13 mouse cellular contexts compared by ENCODE assay signal in the genomic region with DNA sequence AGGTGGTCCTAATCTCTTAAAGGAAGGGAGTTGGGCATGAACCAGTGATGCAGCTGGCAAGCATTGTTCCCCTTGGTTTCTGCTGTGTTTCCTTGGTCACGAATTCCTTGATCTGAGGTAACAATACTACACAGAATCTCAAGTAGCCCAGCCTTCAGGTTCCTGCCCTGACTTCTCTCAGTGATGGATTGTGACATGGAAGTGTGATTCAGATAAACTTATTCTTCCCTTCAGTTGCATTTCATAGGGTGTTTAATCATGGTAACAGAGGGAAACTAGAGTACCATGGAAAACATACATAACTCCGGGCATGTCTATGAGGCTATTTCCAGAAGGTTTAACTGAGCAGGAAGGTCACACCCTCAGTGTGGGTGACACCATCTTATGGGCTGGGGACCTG. TPM values are rescaled to one million over a fixed set of nuclear protein-coding genes. Genes with fewer than 3 reads are reported as not detected.
DNase-seq lines count a peak whose midpoint lies in the region; ATAC-seq and TF ChIP-seq lines count a peak whose summit lies in the region.
"Had no signal": no experiment of that assay in that cellular context is flagged by ENCODE, and none has a peak within 500 bp of the region (broad histone marks: within the 10 kb centered on the region; RNA-seq: fewer than 3 reads in every experiment).

A gene (minus strand): TSS at position 101 of the 400 bp plus-strand sequence.

- DNase-seq in kidney, adult 2 months, result no peak
- no peak for DNase-seq in kidney, postnatal 4 days
- no peak for DNase-seq in spleen, adult 2 months (ENCODE audit: low read depth in 1 of 2, low spot score in 2 of 2)
- no peak for DNase-seq in spleen, postnatal 36 days (ENCODE audit: low spot score in 2 of 2)
- DNase-seq in right cerebral cortex, postnatal 14 days, result no peak
- no peak for DNase-seq in gastrocnemius, adult 8-10 months (ENCODE audit: low spot score in 2 of 2)
- DNase-seq: cerebellum, adult 9-11 months; heart, adult 2 months; thymus, postnatal 14 days had no signal

- no peak within 1 kb of the TSS for H3K9ac ChIP-seq in embryonic facial prominence, embryonic 15.5 days
- H3K9ac ChIP-seq in stomach, embryonic 14.5 days (replicated peaks; ENCODE audit: low read depth, low read length), result no peak within 1 kb of the TSS

- no peak for ATAC-seq in embryonic facial prominence, embryonic 15.5 days (ENCODE audit: insufficient number of reproducible peaks, low FRiP score, low TSS enrichment, low read depth)
- no peak for ATAC-seq in stomach, embryonic 14.5 days (ENCODE audit: insufficient number of reproducible peaks, insufficient read depth, low FRiP score, low read depth)
- ATAC-seq: activated CD4-positive, CD25-positive, alpha-beta regulatory T cell, adult 4 months had no signal

- no peak within 1 kb of the TSS for H3K4me2 ChIP-seq in embryonic facial prominence, embryonic 15.5 days (replicated peaks)
- no peak within 1 kb of the TSS for H3K4me2 ChIP-seq in stomach, embryonic 14.5 days (replicated peaks; ENCODE audit: low read depth, low read length)

- H3K36me3 ChIP-seq in kidney, adult 2 months (ENCODE audit: control insufficient read depth, insufficient read depth, low read length), result no peaks in the 10 kb centered on the region
- H3K36me3 ChIP-seq in spleen, adult 2 months (ENCODE audit: control insufficient read depth, insufficient read depth, low read length), result no peaks in the 10 kb centered on the region
- H3K36me3 ChIP-seq in embryonic facial prominence, embryonic 15.5 days, result no peaks in the 10 kb centered on the region
- H3K36me3 ChIP-seq in stomach, embryonic 14.5 days (ENCODE audit: control insufficient read depth, insufficient read depth, low read length), result no peaks in the 10 kb centered on the region

- H3K9me3 ChIP-seq in embryonic facial prominence, embryonic 15.5 days (replicated peaks), result no peaks in the 10 kb centered on the region
- no peaks in the 10 kb centered on the region for H3K9me3 ChIP-seq in stomach, embryonic 14.5 days (ENCODE audit: control insufficient read depth, low read depth, low read length)

- H3K27me3 ChIP-seq in kidney, adult 2 months (replicated peaks; ENCODE audit: control insufficient read depth, insufficient read depth, low read length), result no peaks in the 10 kb centered on the region
- H3K27me3 ChIP-seq in spleen, adult 2 months (ENCODE audit: control insufficient read depth, insufficient read depth, low read length), result no peaks in the 10 kb centered on the region
- H3K27me3 ChIP-seq in embryonic facial prominence, embryonic 15.5 days, result no peaks in the 10 kb centered on the region
- H3K27me3 ChIP-seq in stomach, embryonic 14.5 days (ENCODE audit: control insufficient read depth, insufficient read depth, low read length), result no peaks in the 10 kb centered on the region
- H3K27me3 ChIP-seq: CH12.LX had no signal

- no peak for TF ChIP-seq POLR2A in kidney, adult 2 months (IDR thresholded peaks at IDR 0.05; ENCODE audit: low read depth, low read length)
- TF ChIP-seq POLR2A in spleen, adult 2 months (IDR thresholded peaks at IDR 0.05; ENCODE audit: low read depth, low read length), result no peak

- no peak within 1 kb of the TSS for H3K27ac ChIP-seq in kidney, adult 2 months (ENCODE audit: insufficient read depth, low read depth, low read length)
- H3K27ac ChIP-seq in spleen, adult 2 months (ENCODE audit: insufficient read depth, low read length), result no peak within 1 kb of the TSS
- H3K27ac ChIP-seq in embryonic facial prominence, embryonic 15.5 days (replicated peaks), result no peak within 1 kb of the TSS
- H3K27ac ChIP-seq in stomach, embryonic 14.5 days (ENCODE audit: low read length), result no peak within 1 kb of the TSS
- H3K27ac ChIP-seq: heart, adult 2 months had no signal

- H3K4me3 ChIP-seq in kidney, adult 2 months (ENCODE audit: insufficient read depth, low read depth, low read length), result no peak within 1 kb of the TSS
- no peak within 1 kb of the TSS for H3K4me3 ChIP-seq in spleen, adult 2 months (ENCODE audit: extremely low read depth, insufficient read depth, insufficient read length)
- H3K4me3 ChIP-seq in embryonic facial prominence, embryonic 15.5 days (replicated peaks), result no peak within 1 kb of the TSS
- H3K4me3 ChIP-seq in stomach, embryonic 14.5 days (ENCODE audit: low read depth, low read length), result no peak within 1 kb of the TSS
- H3K4me3 ChIP-seq: heart, adult 2 months had no signal

- WGBS in kidney, adult 2 months, result 84% methylated on average over 2 of the region's 2 CpGs
- 92% methylated on average over 2 of the region's 2 CpGs for WGBS in spleen, adult 2 months
- 88% methylated on average over 2 of the region's 2 CpGs for WGBS in embryonic facial prominence, embryonic 15.5 days
- WGBS in stomach, embryonic 14.5 days, result 89% methylated on average over 2 of the region's 2 CpGs

- no peak for TF ChIP-seq CTCF in kidney, adult 2 months (conservative IDR thresholded peaks at IDR 0.05; ENCODE audit: insufficient read depth, insufficient read length, low read depth, low read length)
- no peak for TF ChIP-seq CTCF in spleen, adult 2 months (IDR thresholded peaks at IDR 0.05; ENCODE audit: extremely low read depth, insufficient read depth, insufficient read length, insufficient replicate concordance)

- peaks cover 3% of the 10 kb centered on the region; the same call in 1 of the 2 replicates for H3K4me1 ChIP-seq in kidney, adult 2 months (ENCODE audit: control insufficient read depth, insufficient read depth, low read length)
- H3K4me1 ChIP-seq in spleen, adult 2 months (ENCODE audit: control insufficient read depth, insufficient read depth, insufficient read length), result no peaks in the 10 kb centered on the region
- 0 out of 2 replicates have a peak, but pooled peaks cover 2% of the 10 kb centered on the region for H3K4me1 ChIP-seq in embryonic facial prominence, embryonic 15.5 days
- no peaks in the 10 kb centered on the region for H3K4me1 ChIP-seq in stomach, embryonic 14.5 days (ENCODE audit: control insufficient read depth, insufficient read depth, low read length)

RNA-seq across cellular contexts. Expression of the gene that starts here (rescaled TPM):
- polyA plus RNA-seq in kidney, adult 2 months (2012; rRNA removed), result 156 and 171 TPM in 2 replicates
- 10.5 and 15.7 TPM in 2 replicates for polyA plus RNA-seq in spleen, adult 2 months (2012; rRNA removed)
- polyA plus RNA-seq in embryonic facial prominence, embryonic 15.5 days (2015; fragmentation: Nextera tagmentation; extraction: Ambion mirVana), result 10.6 and 14.0 TPM in 2 replicates
- polyA plus RNA-seq in stomach, embryonic 14.5 days (2014; fragmentation: Nextera tagmentation; extraction: Ambion mirVana), result 51.1 and 53.2 TPM in 2 replicates
- total RNA-seq in gastrocnemius, adult 8-10 months (2022), result 1 to 10 TPM in 1 of 4 experiments, under 1 TPM in 3; 0.27 to 1.8 (median 0.63) TPM
